Mouse (Mus musculus): ENCODE data around the gene Fgfrl1.

Fgfrl1 gene

GRCm38 (mm10) chr5:108668387-108668932 lies 23.7 kb upstream of the Fgfrl1 start:
- DNase-seq = no peak

GRCm38 (mm10) chr5:108668977-108669936 lies 22.9 kb upstream of the Fgfrl1 start, which contains the start of gene Dgkq:
Dgkq (minus strand) TSS chr5:108669672.
- peak; percentile 88 to 90 for DNase-seq

- no peak for DNase-seq
These were observed 22.2 kb upstream of the Fgfrl1 start for GRCm38 (mm10) chr5:108669986-108670385.

- peak in 1 of 2 experiments; percentile 43 for DNase-seq
These were observed 21.4 kb upstream of the Fgfrl1 start for GRCm38 (mm10) chr5:108670785-108671184.

GRCm38 (mm10) chr5:108671757-108672156 lies 20.4 kb upstream of the Fgfrl1 start:
- no peak for DNase-seq

GRCm38 (mm10) chr5:108674624-108675023 lies 17.6 kb upstream of the Fgfrl1 start:
- DNase-seq = no peak

GRCm38 (mm10) chr5:108675251-108675816 lies 16.8 kb upstream of the Fgfrl1 start, which contains the start of gene Slc26a1:
Slc26a1 (minus strand) TSS chr5:108675569.
- DNase-seq = no peak

GRCm38 (mm10) chr5:108676772-108677498 lies 15.2 kb upstream of the Fgfrl1 start:
- peak in 1 of 2 experiments; percentile 35 for DNase-seq

- peak; percentile 65 to 72 for DNase-seq
These were observed 14.4 kb upstream of the Fgfrl1 start for GRCm38 (mm10) chr5:108677605-108678295.

GRCm38 (mm10) chr5:108678296-108678854 lies 13.8 kb upstream of the Fgfrl1 start:
- no peak for DNase-seq

- DNase-seq = no peak
These were observed 12.3 kb upstream of the Fgfrl1 start for GRCm38 (mm10) chr5:108679909-108680308.

GRCm38 (mm10) chr5:108680871-108681270 lies 11.3 kb upstream of the Fgfrl1 start:
- no peak for DNase-seq

GRCm38 (mm10) chr5:108689091-108689490 lies 3.1 kb upstream of the Fgfrl1 start:
- DNase-seq = no peak

- no peak for DNase-seq
These were observed 1.0 kb upstream of the Fgfrl1 start for GRCm38 (mm10) chr5:108691152-108691551.

GRCm38 (mm10) chr5:108693872-108694288 lies 1.7 kb downstream of the Fgfrl1 start:
- peak in 1 of 2 experiments; percentile 42 for DNase-seq

- DNase-seq = no peak
These were observed 2.4 kb downstream of the Fgfrl1 start for GRCm38 (mm10) chr5:108694352-108695261.

- DNase-seq = no peak
These were observed 3.7 kb downstream of the Fgfrl1 start for GRCm38 (mm10) chr5:108695861-108696260.

- DNase-seq = no peak
These were observed 4.4 kb downstream of the Fgfrl1 start for GRCm38 (mm10) chr5:108696542-108696941.

- no peak for DNase-seq
These were observed 5.2 kb downstream of the Fgfrl1 start for GRCm38 (mm10) chr5:108697341-108697753.

GRCm38 (mm10) chr5:108700346-108700745 lies 8.2 kb downstream of the Fgfrl1 start:
- DNase-seq = no peak

Measured in cerebellum, postnatal 36 days (tissue).